In genomic region chr10:24973845-24974514, GRCm38 (mm10) we compare ENCODE assay signal across 22 mouse cellular contexts. TPM values are rescaled to one million over a fixed set of nuclear protein-coding genes. Genes with fewer than 3 reads are reported as not detected.
DNase-seq lines count a peak whose midpoint lies in the region; ATAC-seq lines count a peak whose summit lies in the region.
"Had no signal": no experiment of that assay in that cellular context is flagged by ENCODE, and none has a peak within 500 bp of the region (broad histone marks: within the 10 kb centered on the region; RNA-seq: fewer than 3 reads in every experiment).

No protein-coding gene starts in this region.

- ATAC-seq in kidney, embryonic 16.5 days (ENCODE audit: low FRiP score, low TSS enrichment) = peak; percentile 75; the same call in 1 of the 2 replicates
- no peak for ATAC-seq in cerebellum, adult (ENCODE audit: insufficient number of reproducible peaks, low FRiP score, low TSS enrichment)
- no peak for ATAC-seq in forebrain, embryonic 11.5 days (replicated peaks; ENCODE audit: low FRiP score)
- ATAC-seq: CD4-positive, CD25-positive, alpha-beta regulatory T cell, adult 4 months; forebrain, embryonic 15.5 days had no signal

- H3K4me1 ChIP-seq in kidney, embryonic 16.5 days (ENCODE audit: insufficient read depth, low read length) = peaks cover 13% of the 10 kb centered on the region
- H3K4me1 ChIP-seq in limb, embryonic 10.5 days = peaks cover 10% of the 10 kb centered on the region
- H3K4me1 ChIP-seq in forebrain, embryonic 11.5 days (replicated peaks; ENCODE audit: control insufficient read depth, insufficient read depth, low read length) = no peaks in the 10 kb centered on the region
- H3K4me1 ChIP-seq: forebrain, embryonic 12.5 days; forebrain, embryonic 15.5 days; hindbrain, embryonic 15.5 days had no signal

- 36% methylated on average over 11 of the region's 11 CpGs for WGBS in kidney, embryonic 16.5 days
- WGBS in limb, embryonic 10.5 days = 91% methylated on average over 11 of the region's 11 CpGs
- WGBS in forebrain, embryonic 11.5 days = 86% methylated on average over 11 of the region's 11 CpGs

- no peaks in the 10 kb centered on the region for H3K36me3 ChIP-seq in kidney, embryonic 16.5 days (ENCODE audit: insufficient read depth, low read length)
- no peaks in the 10 kb centered on the region for H3K36me3 ChIP-seq in limb, embryonic 10.5 days
- no peaks in the 10 kb centered on the region for H3K36me3 ChIP-seq in forebrain, embryonic 11.5 days (ENCODE audit: control insufficient read depth, insufficient read depth, low read length)
- H3K36me3 ChIP-seq: embryonic facial prominence, embryonic 13.5 days; forebrain, embryonic 12.5 days; forebrain, embryonic 15.5 days; hindbrain, embryonic 12.5 days; hindbrain, embryonic 15.5 days had no signal

- H3K9me3 ChIP-seq in kidney, embryonic 16.5 days (ENCODE audit: low read length) = peaks cover 3% of the 10 kb centered on the region; the same call in 1 of the 2 replicates
- H3K9me3 ChIP-seq in limb, embryonic 10.5 days (replicated peaks) = no peaks in the 10 kb centered on the region
- H3K9me3 ChIP-seq in forebrain, embryonic 11.5 days (ENCODE audit: control insufficient read depth, low read length) = no peaks in the 10 kb centered on the region
- H3K9me3 ChIP-seq: embryonic facial prominence, embryonic 13.5 days; forebrain, embryonic 12.5 days; forebrain, embryonic 15.5 days; hindbrain, embryonic 12.5 days; hindbrain, embryonic 15.5 days had no signal

- no peak overlapping the region for H3K27ac ChIP-seq in kidney, embryonic 16.5 days (ENCODE audit: low read length)
- no peak overlapping the region for H3K27ac ChIP-seq in limb, embryonic 10.5 days
- no peak overlapping the region for H3K27ac ChIP-seq in forebrain, embryonic 11.5 days (ENCODE audit: low read depth, low read length)
- H3K27ac ChIP-seq: forebrain, embryonic 12.5 days; forebrain, embryonic 15.5 days; heart, adult 2 months; hindbrain, embryonic 12.5 days; hindbrain, embryonic 15.5 days had no signal

- H3K4me2 ChIP-seq in kidney, embryonic 16.5 days (replicated peaks; ENCODE audit: low read depth, low read length) = no peak overlapping the region
- H3K4me2 ChIP-seq in forebrain, embryonic 11.5 days (ENCODE audit: low read depth, low read length, severe bottlenecking) = no peak overlapping the region
- H3K4me2 ChIP-seq: embryonic facial prominence, embryonic 13.5 days; forebrain, embryonic 12.5 days; forebrain, embryonic 15.5 days; heart, embryonic 11.5 days; hindbrain, embryonic 12.5 days; hindbrain, embryonic 15.5 days had no signal

- no peak overlapping the region for H3K9ac ChIP-seq in kidney, embryonic 16.5 days (replicated peaks; ENCODE audit: low read length)
- no peak overlapping the region for H3K9ac ChIP-seq in forebrain, embryonic 11.5 days (ENCODE audit: low read length)
- H3K9ac ChIP-seq: embryonic facial prominence, embryonic 13.5 days; forebrain, embryonic 12.5 days; forebrain, embryonic 15.5 days; hindbrain, embryonic 12.5 days; hindbrain, embryonic 15.5 days had no signal

- DNase-seq in kidney, adult 8-10 months = no peak
- peak; percentile 14 for DNase-seq in MEL-GATA-1-ER (ENCODE audit: extremely low read depth, low read depth)
- DNase-seq in limb, embryonic 10.5 days (ENCODE audit: low spot score) = peak; percentile 0
- no peak for DNase-seq in forebrain, embryonic 11.5 days (ENCODE audit: low spot score)
- DNase-seq: adrenal gland, postnatal 10 days; adrenal gland, postnatal 36 days; cerebellum, adult 11 months; cerebellum, adult 2 months; cerebellum, adult 9-11 months; cerebellum, postnatal 25 days; gastrocnemius, postnatal 25 days; heart, adult 2 months had no signal

- no peak overlapping the region for H3K4me3 ChIP-seq in kidney, embryonic 16.5 days (ENCODE audit: low read length)
- no peak overlapping the region for H3K4me3 ChIP-seq in limb, embryonic 10.5 days
- H3K4me3 ChIP-seq in forebrain, embryonic 11.5 days (ENCODE audit: low read depth, low read length) = no peak overlapping the region
- H3K4me3 ChIP-seq: embryonic facial prominence, embryonic 13.5 days; forebrain, embryonic 12.5 days; forebrain, embryonic 15.5 days; heart, adult 2 months; hindbrain, embryonic 12.5 days; hindbrain, embryonic 15.5 days had no signal

- no peaks in the 10 kb centered on the region for H3K27me3 ChIP-seq in kidney, embryonic 16.5 days (ENCODE audit: insufficient read depth, low read length)
- H3K27me3 ChIP-seq in limb, embryonic 10.5 days (ENCODE audit: low read depth, poor library complexity, severe bottlenecking) = no peaks in the 10 kb centered on the region
- no peaks in the 10 kb centered on the region for H3K27me3 ChIP-seq in forebrain, embryonic 11.5 days (ENCODE audit: control insufficient read depth, insufficient read depth, low read length)
- H3K27me3 ChIP-seq: embryonic facial prominence, embryonic 13.5 days; forebrain, embryonic 12.5 days; forebrain, embryonic 15.5 days; hindbrain, embryonic 12.5 days; hindbrain, embryonic 15.5 days; Patski had no signal

RNA-seq across cellular contexts. Expression of gene Arg1, which starts 46.7 kb away (rescaled TPM):
- polyA plus RNA-seq in kidney, embryonic 16.5 days (2015; fragmentation: Nextera tagmentation; extraction: Ambion mirVana) = 2.2 and 3.1 TPM in 2 replicates
- polyA plus RNA-seq in limb, embryonic 10.5 days (2016; fragmentation: Nextera tagmentation; extraction: Ambion mirVana) = 11.8 and 12.3 TPM in 2 replicates
- polyA plus RNA-seq in forebrain, embryonic 11.5 days (2014; fragmentation: Nextera tagmentation; extraction: Ambion mirVana) = 1.5 and 2.3 TPM in 2 replicates

Comparison
In these comparisons a context has a peak if more than half of its experiments do, and no peak if none do; other contexts are left out.
1. DNase-seq: peak in MEL-GATA-1-ER (single experiment) and limb, embryonic 10.5 days (single experiment); none in kidney, adult 8-10 months (0 of 2) and forebrain, embryonic 11.5 days (single experiment).